Comparison of ENCODE assay signal across 16 mouse cellular contexts in genomic region chr9:106460401-106461025, GRCm38 (mm10). TPM values are rescaled to one million over a fixed set of nuclear protein-coding genes. Genes with fewer than 3 reads are reported as not detected.
DNase-seq lines count a peak whose midpoint lies in the region; ATAC-seq and TF ChIP-seq lines count a peak whose summit lies in the region.
"Had no signal": no experiment of that assay in that cellular context is flagged by ENCODE, and none has a peak within 500 bp of the region (broad histone marks: within the 10 kb centered on the region; RNA-seq: fewer than 3 reads in every experiment).

No protein-coding gene starts in this region.

- H3K4me2 ChIP-seq in hindbrain, embryonic 13.5 days, result no peak overlapping the region
- H3K4me2 ChIP-seq in hindbrain, embryonic 14.5 days (replicated peaks), result no peak overlapping the region
- H3K4me2 ChIP-seq in midbrain, embryonic 12.5 days (replicated peaks), result no peak overlapping the region
- no peak overlapping the region for H3K4me2 ChIP-seq in midbrain, embryonic 13.5 days (replicated peaks)
- H3K4me2 ChIP-seq in myocyte (ENCODE audit: low read depth), result no peak overlapping the region
- H3K4me2 ChIP-seq: embryonic facial prominence, embryonic 15.5 days; forebrain, embryonic 15.5 days; intestine, embryonic 15.5 days; liver, embryonic 11.5 days; lung, embryonic 15.5 days had no signal

- DNase-seq in hindbrain, embryonic 14.5 days (ENCODE audit: low spot score), result no peak
- peak; percentile 87 for DNase-seq in cerebellum, adult 9-10 months
- no peak for DNase-seq in spleen, postnatal 4 days (ENCODE audit: low spot score in 2 of 2)
- DNase-seq: adrenal gland, postnatal 25 days; gastrocnemius, postnatal 14 days; right cerebral cortex, postnatal 4 days; thymus, postnatal 4 days had no signal

- H3K9ac ChIP-seq in hindbrain, embryonic 13.5 days, result peak overlapping the region; percentile 46; the same call in 1 of the 2 replicates
- H3K9ac ChIP-seq in hindbrain, embryonic 14.5 days, result no peak overlapping the region
- 0 out of 2 replicates have a peak overlapping the region, but pooled peaks have one; percentile 12 for H3K9ac ChIP-seq in midbrain, embryonic 12.5 days (replicated peaks)
- H3K9ac ChIP-seq in midbrain, embryonic 13.5 days (replicated peaks), result no peak overlapping the region; the same call in 1 of the 2 replicates
- H3K9ac ChIP-seq: embryonic facial prominence, embryonic 15.5 days; forebrain, embryonic 15.5 days; intestine, embryonic 15.5 days; lung, embryonic 15.5 days had no signal

- H3K9me3 ChIP-seq in hindbrain, embryonic 13.5 days, result no peaks in the 10 kb centered on the region
- H3K9me3 ChIP-seq in hindbrain, embryonic 14.5 days (ENCODE audit: control insufficient read depth, low read length), result no peaks in the 10 kb centered on the region
- H3K9me3 ChIP-seq in midbrain, embryonic 12.5 days, result no peaks in the 10 kb centered on the region
- H3K9me3 ChIP-seq in midbrain, embryonic 13.5 days, result no peaks in the 10 kb centered on the region
- H3K9me3 ChIP-seq: embryonic facial prominence, embryonic 15.5 days; forebrain, embryonic 15.5 days; intestine, embryonic 15.5 days; lung, embryonic 15.5 days had no signal

- TF ChIP-seq POLR2A in myocyte (IDR thresholded peaks at IDR 0.05; ENCODE audit: insufficient read length, low read depth), result no peak

- peaks cover 55% of the 10 kb centered on the region for H3K36me3 ChIP-seq in hindbrain, embryonic 13.5 days
- peaks cover 41% of the 10 kb centered on the region for H3K36me3 ChIP-seq in hindbrain, embryonic 14.5 days (replicated peaks; ENCODE audit: control insufficient read depth, insufficient read depth)
- peaks cover 56% of the 10 kb centered on the region for H3K36me3 ChIP-seq in midbrain, embryonic 12.5 days
- H3K36me3 ChIP-seq in midbrain, embryonic 13.5 days, result peaks cover 49% of the 10 kb centered on the region
- peaks cover 13% of the 10 kb centered on the region for H3K36me3 ChIP-seq in myocyte (ENCODE audit: control insufficient read depth, insufficient read depth)

- no peak for ATAC-seq in hindbrain, embryonic 13.5 days (ENCODE audit: low FRiP score)
- no peak for ATAC-seq in hindbrain, embryonic 14.5 days (ENCODE audit: low FRiP score)
- no peak for ATAC-seq in midbrain, embryonic 12.5 days (ENCODE audit: low FRiP score, low read depth)
- no peak for ATAC-seq in midbrain, embryonic 13.5 days
- ATAC-seq: forebrain, embryonic 15.5 days; intestine, embryonic 15.5 days had no signal

- no peaks in the 10 kb centered on the region for H3K27me3 ChIP-seq in hindbrain, embryonic 13.5 days
- H3K27me3 ChIP-seq in hindbrain, embryonic 14.5 days (ENCODE audit: control insufficient read depth, insufficient read depth, low read length), result no peaks in the 10 kb centered on the region
- H3K27me3 ChIP-seq in midbrain, embryonic 12.5 days, result peaks cover 23% of the 10 kb centered on the region
- peaks cover 4% of the 10 kb centered on the region; the same call in 1 of the 2 replicates for H3K27me3 ChIP-seq in midbrain, embryonic 13.5 days
- H3K27me3 ChIP-seq in myocyte (ENCODE audit: control insufficient read depth, insufficient read depth, insufficient read length), result no peaks in the 10 kb centered on the region
- H3K27me3 ChIP-seq: forebrain, embryonic 15.5 days had no signal

- H3K79me2 ChIP-seq in myocyte (ENCODE audit: control insufficient read depth, insufficient read depth), result peaks cover 48% of the 10 kb centered on the region

- 76% methylated on average over 18 of the region's 18 CpGs for WGBS in hindbrain, embryonic 13.5 days
- 86% methylated on average over 18 of the region's 18 CpGs for WGBS in hindbrain, embryonic 14.5 days
- WGBS in midbrain, embryonic 12.5 days, result 82% methylated on average over 18 of the region's 18 CpGs
- 81% methylated on average over 18 of the region's 18 CpGs for WGBS in midbrain, embryonic 13.5 days

- H3K4me3 ChIP-seq in hindbrain, embryonic 13.5 days, result no peak overlapping the region
- no peak overlapping the region for H3K4me3 ChIP-seq in hindbrain, embryonic 14.5 days (replicated peaks; ENCODE audit: low read length)
- H3K4me3 ChIP-seq in midbrain, embryonic 12.5 days, result no peak overlapping the region
- H3K4me3 ChIP-seq in midbrain, embryonic 13.5 days (replicated peaks), result no peak overlapping the region
- no peak overlapping the region for H3K4me3 ChIP-seq in myocyte
- H3K4me3 ChIP-seq: embryonic facial prominence, embryonic 15.5 days; forebrain, embryonic 15.5 days; intestine, embryonic 15.5 days; lung, embryonic 15.5 days had no signal

- no peak overlapping the region for H3K27ac ChIP-seq in hindbrain, embryonic 13.5 days
- no peak overlapping the region for H3K27ac ChIP-seq in hindbrain, embryonic 14.5 days
- H3K27ac ChIP-seq in midbrain, embryonic 12.5 days (replicated peaks), result no peak overlapping the region
- no peak overlapping the region for H3K27ac ChIP-seq in midbrain, embryonic 13.5 days
- H3K27ac ChIP-seq: embryonic facial prominence, embryonic 15.5 days; forebrain, embryonic 15.5 days; intestine, embryonic 15.5 days; lung, embryonic 15.5 days had no signal

- H3K4me1 ChIP-seq in hindbrain, embryonic 13.5 days (replicated peaks), result peaks cover 74% of the 10 kb centered on the region
- H3K4me1 ChIP-seq in hindbrain, embryonic 14.5 days (replicated peaks; ENCODE audit: control insufficient read depth, insufficient read depth, low read length), result peaks cover 41% of the 10 kb centered on the region
- H3K4me1 ChIP-seq in midbrain, embryonic 12.5 days, result peaks cover 66% of the 10 kb centered on the region
- peaks cover 79% of the 10 kb centered on the region for H3K4me1 ChIP-seq in midbrain, embryonic 13.5 days (replicated peaks)

- no peak overlapping the region for H3ac ChIP-seq in myocyte (ENCODE audit: control insufficient read depth, insufficient read length)

TF ChIP-seq in myocyte, 11 proteins besides CTCF, POLR2A, EP300 and RAD21:
- TF ChIP-seq POLR2AphosphoS2 (IDR thresholded peaks at IDR 0.05; ENCODE audit: insufficient read length, low read depth) (peak; percentile 56), CEBPB (IDR thresholded peaks at IDR 0.05; ENCODE audit: insufficient read depth, poor library complexity, severe bottlenecking) (no peak)

RNA-seq across cellular contexts. Expression of gene Gpr62, which starts 5.2 kb away (rescaled TPM):
- polyA plus RNA-seq in hindbrain, embryonic 13.5 days (2015; fragmentation: Nextera tagmentation; extraction: Ambion mirVana), result 0.60 and 0.68 TPM in 2 replicates
- 0.87 and 1.0 TPM in 2 replicates for polyA plus RNA-seq in hindbrain, embryonic 14.5 days (2014; fragmentation: Nextera tagmentation; extraction: Ambion mirVana)
- polyA plus RNA-seq in midbrain, embryonic 12.5 days (2016; fragmentation: Nextera tagmentation; extraction: Ambion mirVana), result 0.71 and 0.79 TPM in 2 replicates
- polyA plus RNA-seq in midbrain, embryonic 13.5 days (2015; fragmentation: Nextera tagmentation; extraction: Ambion mirVana), result 0.63 and 0.75 TPM in 2 replicates
- 0.46 TPM for polyA plus RNA-seq in myocyte (2012; fragmentation: generic; extraction: Trizol)

RNA-seq across cellular contexts. Expression of gene Pcbp4, which starts 7.4 kb away (rescaled TPM):
- polyA plus RNA-seq in hindbrain, embryonic 13.5 days (2015; fragmentation: Nextera tagmentation; extraction: Ambion mirVana), result 248 and 259 TPM in 2 replicates
- polyA plus RNA-seq in hindbrain, embryonic 14.5 days (2014; fragmentation: Nextera tagmentation; extraction: Ambion mirVana), result 183 and 186 TPM in 2 replicates
- polyA plus RNA-seq in midbrain, embryonic 12.5 days (2016; fragmentation: Nextera tagmentation; extraction: Ambion mirVana), result 343 and 348 TPM in 2 replicates
- 280 and 309 TPM in 2 replicates for polyA plus RNA-seq in midbrain, embryonic 13.5 days (2015; fragmentation: Nextera tagmentation; extraction: Ambion mirVana)
- 274 TPM for polyA plus RNA-seq in myocyte (2012; fragmentation: generic; extraction: Trizol)

RNA-seq across cellular contexts. Expression of gene Abhd14a, which starts 13.0 kb away (rescaled TPM):
- polyA plus RNA-seq in hindbrain, embryonic 13.5 days (2015; fragmentation: Nextera tagmentation; extraction: Ambion mirVana), result 51.7 and 52.7 TPM in 2 replicates
- polyA plus RNA-seq in hindbrain, embryonic 14.5 days (2014; fragmentation: Nextera tagmentation; extraction: Ambion mirVana), result 57.7 and 69.8 TPM in 2 replicates
- polyA plus RNA-seq in midbrain, embryonic 12.5 days (2016; fragmentation: Nextera tagmentation; extraction: Ambion mirVana), result 34.1 and 36.5 TPM in 2 replicates
- 40.2 and 43.0 TPM in 2 replicates for polyA plus RNA-seq in midbrain, embryonic 13.5 days (2015; fragmentation: Nextera tagmentation; extraction: Ambion mirVana)
- polyA plus RNA-seq in myocyte (2012; fragmentation: generic; extraction: Trizol), result 19.2 TPM

RNA-seq across cellular contexts. Expression of gene Abhd14b, which starts 13.3 kb away (rescaled TPM):
- 6.9 and 7.3 TPM in 2 replicates for polyA plus RNA-seq in hindbrain, embryonic 13.5 days (2015; fragmentation: Nextera tagmentation; extraction: Ambion mirVana)
- 7.9 and 8.2 TPM in 2 replicates for polyA plus RNA-seq in hindbrain, embryonic 14.5 days (2014; fragmentation: Nextera tagmentation; extraction: Ambion mirVana)
- 4.2 and 4.7 TPM in 2 replicates for polyA plus RNA-seq in midbrain, embryonic 12.5 days (2016; fragmentation: Nextera tagmentation; extraction: Ambion mirVana)
- 5.8 and 6.0 TPM in 2 replicates for polyA plus RNA-seq in midbrain, embryonic 13.5 days (2015; fragmentation: Nextera tagmentation; extraction: Ambion mirVana)
- polyA plus RNA-seq in myocyte (2012; fragmentation: generic; extraction: Trizol), result 4.2 TPM

RNA-seq across cellular contexts. Expression of gene Rrp9, which starts 15.2 kb away (rescaled TPM):
- 43.9 and 44.0 TPM in 2 replicates for polyA plus RNA-seq in hindbrain, embryonic 13.5 days (2015; fragmentation: Nextera tagmentation; extraction: Ambion mirVana)
- polyA plus RNA-seq in hindbrain, embryonic 14.5 days (2014; fragmentation: Nextera tagmentation; extraction: Ambion mirVana), result 34.5 and 35.7 TPM in 2 replicates
- 47.1 and 51.4 TPM in 2 replicates for polyA plus RNA-seq in midbrain, embryonic 12.5 days (2016; fragmentation: Nextera tagmentation; extraction: Ambion mirVana)
- 46.2 and 47.8 TPM in 2 replicates for polyA plus RNA-seq in midbrain, embryonic 13.5 days (2015; fragmentation: Nextera tagmentation; extraction: Ambion mirVana)
- polyA plus RNA-seq in myocyte (2012; fragmentation: generic; extraction: Trizol), result 69.4 TPM

Comparison
In these comparisons a context has a peak if more than half of its experiments do, and no peak if none do; other contexts are left out.
1. H3K9ac ChIP-seq: peak in hindbrain, embryonic 13.5 days (single experiment) and midbrain, embryonic 12.5 days (single experiment); none in hindbrain, embryonic 14.5 days (single experiment) and midbrain, embryonic 13.5 days (single experiment).